ENCODE assay signal across 8 mouse cellular contexts in genomic region chr1:118390266-118390660, GRCm38 (mm10). TPM values are rescaled to one million over a fixed set of nuclear protein-coding genes. Genes with fewer than 3 reads are reported as not detected.
DNase-seq lines count a peak whose midpoint lies in the region; ATAC-seq and TF ChIP-seq lines count a peak whose summit lies in the region.

No protein-coding gene starts in this region.

- peaks cover 37% of the 10 kb centered on the region for H3K4me1 ChIP-seq in erythroblast, embryonic 14.5 days (ENCODE audit: control insufficient read depth)
- H3K4me1 ChIP-seq in thymus, adult 2 months (replicated peaks; ENCODE audit: control insufficient read depth, insufficient read depth, low read length), result peaks cover 4% of the 10 kb centered on the region
- H3K4me1 ChIP-seq in liver, embryonic 12.5 days, result peaks cover 35% of the 10 kb centered on the region

- no peak for TF ChIP-seq CTCF in thymus, adult 2 months (IDR thresholded peaks at IDR 0.05; ENCODE audit: borderline replicate concordance, control insufficient read depth, extremely low read depth, insufficient read depth, low read length, poor library complexity)

- 44% methylated on average over 8 of the region's 8 CpGs for WGBS in thymus, adult 2 months
- WGBS in liver, embryonic 12.5 days (ENCODE audit: insufficient replicate concordance), result 32% methylated on average over 8 of the region's 8 CpGs

- H3K27ac ChIP-seq in thymus, adult 2 months (ENCODE audit: control insufficient read depth, insufficient read depth, low read length), result no peak overlapping the region
- H3K27ac ChIP-seq in liver, embryonic 12.5 days, result peak overlapping the region; percentile 91

- H3K9ac ChIP-seq in liver, embryonic 12.5 days, result peak overlapping the region; percentile 95

- TF ChIP-seq POLR2A in thymus, adult 2 months (IDR thresholded peaks at IDR 0.05; ENCODE audit: control insufficient read depth, extremely low read depth, insufficient read depth, low read length, poor library complexity), result no peak

- peak overlapping the region; percentile 95 for H3K4me3 ChIP-seq in erythroblast, embryonic 14.5 days (replicated peaks)
- peak overlapping the region; percentile 95 for H3K4me3 ChIP-seq in thymus, adult 2 months (ENCODE audit: control insufficient read depth, insufficient read depth, low read length)
- H3K4me3 ChIP-seq in liver, embryonic 12.5 days, result peak overlapping the region; percentile 97

- no peak for DNase-seq in thymus, adult 2 months
- no peak for DNase-seq in thymus, postnatal 14 days
- DNase-seq in frontal cortex, postnatal 36 days (ENCODE audit: low spot score in 2 of 2), result no peak
- DNase-seq in adrenal gland, postnatal 14 days, result no peak
- no peak for DNase-seq in B cell, adult 2 months

- H3K27me3 ChIP-seq in erythroblast, embryonic 14.5 days (ENCODE audit: control insufficient read depth), result no peaks in the 10 kb centered on the region
- H3K27me3 ChIP-seq in thymus, adult 2 months (ENCODE audit: control insufficient read depth, insufficient read depth, low read length), result no peaks in the 10 kb centered on the region
- no peaks in the 10 kb centered on the region for H3K27me3 ChIP-seq in liver, embryonic 12.5 days (replicated peaks)

- H3K4me2 ChIP-seq in liver, embryonic 12.5 days, result peak overlapping the region; percentile 85

- no peaks in the 10 kb centered on the region for H3K9me3 ChIP-seq in erythroblast, embryonic 14.5 days (ENCODE audit: control insufficient read depth, low read length)
- no peaks in the 10 kb centered on the region for H3K9me3 ChIP-seq in liver, embryonic 12.5 days (replicated peaks)

- ATAC-seq in erythroblast, adult 5-6 weeks (replicated peaks; ENCODE audit: low FRiP score, poor library complexity, severe bottlenecking), result no peak
- ATAC-seq in liver, embryonic 12.5 days, result no peak

- peaks cover 22% of the 10 kb centered on the region for H3K36me3 ChIP-seq in erythroblast, embryonic 14.5 days (ENCODE audit: control insufficient read depth)
- H3K36me3 ChIP-seq in thymus, adult 2 months (ENCODE audit: control insufficient read depth, insufficient read depth, low read length), result no peaks in the 10 kb centered on the region
- peaks cover 14% of the 10 kb centered on the region for H3K36me3 ChIP-seq in liver, embryonic 12.5 days

RNA-seq across cellular contexts. Expression of gene Clasp1, which starts 1.4 kb away (rescaled TPM):
- 0.44 and 1.0 TPM in 2 replicates for polyA plus RNA-seq in erythroblast, embryonic 14.5 days (2012)
- total RNA-seq in erythroblast, adult 5-6 weeks (2015; ENCODE audit: low replicate concordance), result 17.8 and 24.6 TPM in 2 replicates
- 11.4 and 15.3 TPM in 2 replicates for total RNA-seq in erythroblast, adult 5-6 weeks (2017; ENCODE audit: low replicate concordance)
- 38.4 and 39.6 TPM in 2 replicates for polyA plus RNA-seq in thymus, adult 2 months (2012; rRNA removed)
- 21.6 and 22.3 TPM in 2 replicates for polyA plus RNA-seq in liver, embryonic 12.5 days (2016; fragmentation: Nextera tagmentation; extraction: Ambion mirVana)
- total RNA-seq in adrenal gland, postnatal 14 days (2021), result 46.3 and 50.9 TPM in 2 replicates

Comparison
In these comparisons a context has a peak if more than half of its experiments do, and no peak if none do; other contexts are left out.
1. RNA of gene Clasp1, which starts 1.4 kb away (polyA plus RNA-seq): 38.4 to 39.6 TPM in thymus, adult 2 months and 21.6 to 22.3 TPM in liver, embryonic 12.5 days; 0.44 to 1.0 TPM in erythroblast, embryonic 14.5 days; every median in the first group is over 10 times any median in the second.
2. Peak in every context shown above with its lines, with median percentiles within 50 percentile points of each other: H3K4me3 ChIP-seq.